Mouse (Mus musculus): ENCODE results near the gene Prkn. TPM values are rescaled to one million over a fixed set of nuclear protein-coding genes. Genes with fewer than 3 reads are reported as not detected.

Prkn gene
- total and polyA plus RNA-seq, 3 experiments, result 0.39 to 0.50 TPM; not detected in 1

GRCm38 (mm10) chr17:11315675-11316074 is 475.5 kb downstream of the Prkn start:
- TF ChIP-seq ZKSCAN1 (IDR thresholded peaks at IDR 0.05; ENCODE audit: low read depth, low read length) (no peak), ETS1 (IDR thresholded peaks at IDR 0.05; ENCODE audit: low read depth, low read length) (no peak), SMC3 (IDR thresholded peaks at IDR 0.05; ENCODE audit: low read depth, low read length) (no peak), MAZ (IDR thresholded peaks at IDR 0.05; ENCODE audit: low read depth, low read length) (no peak), NRF1 (IDR thresholded peaks at IDR 0.05; ENCODE audit: insufficient read depth, low read depth, low read length, poor library complexity, severe bottlenecking) (no peak), UBTF (IDR thresholded peaks at IDR 0.05; ENCODE audit: borderline replicate concordance, insufficient read depth, low read depth, low read length) (no peak)
- H3K4me1 ChIP-seq (ENCODE audit: control insufficient read depth in 1 of 2, insufficient read depth in 2 of 2, low read length in 2 of 2), result no peaks in the 10 kb centered on the region
- H3K9ac ChIP-seq (ENCODE audit: control insufficient read depth, low read depth, low read length, poor library complexity, severe bottlenecking), result no peak overlapping the region
- no peaks in the 10 kb centered on the region for H3K36me3 ChIP-seq (ENCODE audit: control insufficient read depth in 1 of 2, insufficient read depth in 2 of 2, low read length in 2 of 2)
- H3K27ac ChIP-seq (ENCODE audit: control insufficient read depth, low read depth, low read length), result no peak overlapping the region
- peaks cover 0 to 1% of the 10 kb centered on the region in 2 experiments; a peak in 1 of 4 replicates for H3K27me3 ChIP-seq (ENCODE audit: control insufficient read depth in 1 of 2, insufficient read depth in 2 of 2, low read length in 2 of 2)
- no peaks in the 10 kb centered on the region for H3K9me3 ChIP-seq (replicated peaks; ENCODE audit: insufficient read depth, low read length)
- no peak overlapping the region for H3K4me3 ChIP-seq (ENCODE audit: control insufficient read depth in 1 of 2, insufficient read depth in 1 of 2, low read depth in 2 of 2, low read length in 2 of 2)
- no peaks in the 10 kb centered on the region for H3K79me2 ChIP-seq (ENCODE audit: control insufficient read depth, insufficient read depth, low read length, poor library complexity)
- DNase-seq (ENCODE audit: low read depth, low spot score), result no peak

- H3K79me2 ChIP-seq (ENCODE audit: control insufficient read depth, insufficient read depth, low read length, poor library complexity), result no peaks in the 10 kb centered on the region
- H3K36me3 ChIP-seq (ENCODE audit: control insufficient read depth in 1 of 2, insufficient read depth in 2 of 2, low read length in 2 of 2), result no peaks in the 10 kb centered on the region
- no peak overlapping the region for H3K9ac ChIP-seq (ENCODE audit: control insufficient read depth, low read depth, low read length, poor library complexity, severe bottlenecking)
- TF ChIP-seq RCOR1 (IDR thresholded peaks at IDR 0.05; ENCODE audit: low read depth, low read length) (no peak), SIN3A (IDR thresholded peaks at IDR 0.05; ENCODE audit: low read length) (no peak), CHD2 (IDR thresholded peaks at IDR 0.05; ENCODE audit: low read length) (no peak), MEF2A (IDR thresholded peaks at IDR 0.05; ENCODE audit: extremely low read depth, insufficient replicate concordance, low read depth, low read length, poor library complexity, severe bottlenecking) (no peak), BHLHE40 (IDR thresholded peaks at IDR 0.05; ENCODE audit: borderline replicate concordance, low read depth, low read length) (no peak), ZKSCAN1 (IDR thresholded peaks at IDR 0.05; ENCODE audit: low read depth, low read length) (no peak), CHD1 (IDR thresholded peaks at IDR 0.05; ENCODE audit: low read depth, low read length) (no peak), CTCF (IDR thresholded peaks at IDR 0.05 in 2 of 3, conservative IDR thresholded peaks at IDR 0.05 in 1 of 3; ENCODE audit: control insufficient read depth in 1 of 3, insufficient read depth in 1 of 3, low read depth in 2 of 3, low read length in 3 of 3, poor library complexity in 1 of 3, severe bottlenecking in 1 of 3) (no peak), TAL1 (IDR thresholded peaks at IDR 0.05; ENCODE audit: low read length) (no peak), MAX (IDR thresholded peaks at IDR 0.05; ENCODE audit: low read length) (no peak), NELFE (IDR thresholded peaks at IDR 0.05; ENCODE audit: low read depth, low read length) (no peak), MYB (IDR thresholded peaks at IDR 0.05; ENCODE audit: low read depth, low read length) (no peak), GABPA (IDR thresholded peaks at IDR 0.05; ENCODE audit: low read depth, low read length) (no peak), ETS1 (IDR thresholded peaks at IDR 0.05; ENCODE audit: low read depth, low read length) (no peak)
- no peak for DNase-seq (ENCODE audit: low read depth, low spot score)
- H3K4me1 ChIP-seq (ENCODE audit: control insufficient read depth in 1 of 2, insufficient read depth in 2 of 2, low read length in 2 of 2), result peaks cover 0 to 3% of the 10 kb centered on the region in 2 experiments; a peak in 1 of 4 replicates
- no peak overlapping the region for H3K4me3 ChIP-seq (ENCODE audit: control insufficient read depth in 1 of 2, insufficient read depth in 1 of 2, low read depth in 2 of 2, low read length in 2 of 2)
- no peak overlapping the region for H3K27ac ChIP-seq (ENCODE audit: control insufficient read depth, low read depth, low read length)
- no peaks in the 10 kb centered on the region for H3K9me3 ChIP-seq (replicated peaks; ENCODE audit: insufficient read depth, low read length)
- H3K27me3 ChIP-seq (ENCODE audit: control insufficient read depth in 1 of 2, insufficient read depth in 2 of 2, low read length in 2 of 2), result peaks cover 0 to 1% of the 10 kb centered on the region in 2 experiments; a peak in 1 of 4 replicates
Measured at GRCm38 (mm10) chr17:11318946-11319345, 478.8 kb downstream of the Prkn start.

Measured in MEL (cell line).